Mouse (Mus musculus) natural killer cell, adult 2 months (primary cell): ENCODE results near the gene Maco1.
"Not testable (repeated sequence)": the region's sequence is repeated elsewhere in the genome, so short reads cannot be mapped to it uniquely, and the experiment has no call there.

Source experiments
- DNase-seq, 2 experiments: peaks; one replicate each; pipeline ENCODE4 v3.0.0; 2022; ENCODE audit warnings: low spot score in 2 of 2

Maco1 gene

DNA sequence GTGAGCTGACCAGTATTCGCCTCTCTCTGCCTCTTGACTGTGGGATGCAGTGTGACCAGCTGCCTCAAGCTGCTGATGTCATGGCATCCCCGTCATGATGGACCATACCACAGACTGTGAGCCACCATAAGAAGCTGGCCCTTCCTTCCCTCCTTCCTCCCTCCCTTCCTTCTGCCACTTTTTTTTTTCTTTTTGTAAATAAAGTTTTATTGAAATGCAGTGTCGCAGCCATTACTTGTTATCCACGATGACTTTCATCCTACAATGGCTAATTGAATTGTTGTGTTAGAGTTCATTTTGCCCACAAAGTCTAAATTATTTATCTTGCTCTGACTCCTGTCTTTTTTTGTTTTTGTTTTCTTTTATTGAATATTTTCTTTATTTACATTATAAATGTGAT is 5.3 kb upstream of the Maco1 start:
- DNase-seq, result no peak

DNA sequence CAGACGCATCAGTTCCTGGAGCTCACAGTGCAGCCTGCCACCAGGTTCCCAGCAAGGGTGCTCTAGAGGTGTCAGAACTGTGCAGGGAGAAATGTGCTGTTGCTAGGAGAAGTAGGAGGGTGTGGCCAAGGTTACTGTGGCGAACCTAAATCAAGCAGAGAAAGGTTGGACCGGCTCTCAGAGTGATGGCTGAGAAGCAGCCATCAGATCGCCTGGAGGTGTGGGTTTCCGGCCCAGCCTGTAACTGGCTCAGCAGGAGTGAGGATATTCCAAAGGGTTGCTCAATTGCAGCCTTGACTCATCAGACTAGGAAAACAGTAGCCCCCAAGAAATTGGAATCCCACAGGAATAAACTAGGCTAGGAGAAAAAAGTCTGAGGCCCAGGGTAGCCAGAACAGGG is 3.4 kb upstream of the Maco1 start:
- DNase-seq, result no peak

DNA sequence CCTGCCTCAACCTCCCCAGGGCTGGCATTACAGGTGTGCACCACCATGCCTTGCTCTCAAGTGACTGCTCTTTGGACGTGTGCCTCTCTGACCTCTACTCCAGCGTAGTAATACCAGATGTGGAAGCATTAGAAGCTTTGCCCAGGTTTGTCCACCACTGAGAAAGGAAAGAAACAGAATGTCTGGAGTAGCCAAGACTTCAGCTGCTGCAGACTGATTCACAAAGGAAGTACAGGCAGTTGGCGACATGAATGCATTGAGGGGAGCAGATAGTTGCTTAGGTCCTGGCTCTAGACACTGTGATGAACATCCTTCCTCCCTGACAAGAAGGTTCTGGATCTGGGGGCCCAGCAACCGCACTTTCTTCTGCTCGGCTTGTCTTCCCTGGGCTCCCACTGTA is 2.9 kb upstream of the Maco1 start:
- no peak for DNase-seq

DNA sequence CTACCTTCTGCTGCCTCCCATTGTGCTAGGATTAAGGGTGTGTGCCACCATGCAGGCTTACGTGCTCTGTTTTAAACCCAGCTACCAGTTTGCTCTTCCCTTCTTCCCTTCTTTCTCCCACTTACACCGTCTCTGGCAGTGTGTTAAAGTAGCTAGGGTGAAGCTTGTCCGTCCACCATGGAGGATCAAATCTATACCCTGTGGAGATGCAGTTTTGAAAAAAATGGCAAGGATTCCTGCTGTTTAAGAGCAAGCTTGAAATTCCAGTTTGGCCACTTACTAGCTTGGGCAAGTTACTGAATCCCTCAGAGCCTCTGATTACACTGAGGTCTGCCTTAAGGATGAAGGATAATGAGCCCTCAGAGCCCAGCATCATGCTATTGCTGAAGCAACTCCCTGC is 2.2 kb upstream of the Maco1 start:
- no peak for DNase-seq

DNA sequence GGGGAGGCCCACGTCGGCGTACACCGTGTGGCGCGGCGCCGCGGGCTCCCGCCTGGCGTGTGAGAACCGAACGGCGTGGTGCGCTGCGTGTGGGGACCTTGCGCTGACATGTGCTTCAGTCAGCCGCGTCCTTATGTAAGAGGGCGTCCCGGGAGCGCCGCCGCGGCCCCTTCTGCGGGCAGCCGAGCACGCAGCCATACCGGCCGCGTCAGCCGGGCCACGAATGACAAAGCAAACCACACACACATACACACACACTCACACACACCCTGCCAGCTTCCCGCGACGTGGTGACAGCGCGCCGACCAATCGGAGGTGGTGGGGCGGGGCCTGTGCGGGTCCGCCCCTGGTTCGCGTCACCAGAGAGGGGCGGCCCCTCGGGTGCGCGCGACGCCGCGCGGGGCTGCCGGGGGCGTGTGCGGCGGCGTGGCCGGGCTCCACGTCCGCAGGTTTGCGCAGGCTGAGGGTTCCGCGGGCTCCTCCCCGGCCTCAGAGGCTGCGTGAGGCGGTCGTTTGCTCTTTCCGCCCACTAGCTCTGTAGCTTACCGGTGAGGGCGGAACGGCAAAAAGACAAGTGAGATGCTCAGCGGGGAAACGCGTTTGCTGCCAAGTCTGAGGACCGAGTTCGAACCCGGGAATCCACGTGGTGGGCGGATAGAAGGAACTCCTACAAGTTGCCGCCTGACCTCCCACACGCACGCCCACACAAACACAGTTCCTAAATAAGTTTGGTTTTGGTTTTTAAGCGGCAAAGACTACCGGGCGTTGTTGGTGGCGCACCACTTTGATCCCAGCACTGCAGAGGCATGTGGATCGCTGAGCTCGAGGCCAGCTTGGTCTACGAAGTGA is 716 bp upstream of the Maco1 start:
- DNase-seq, result peak; percentile 92 to 94

DNA sequence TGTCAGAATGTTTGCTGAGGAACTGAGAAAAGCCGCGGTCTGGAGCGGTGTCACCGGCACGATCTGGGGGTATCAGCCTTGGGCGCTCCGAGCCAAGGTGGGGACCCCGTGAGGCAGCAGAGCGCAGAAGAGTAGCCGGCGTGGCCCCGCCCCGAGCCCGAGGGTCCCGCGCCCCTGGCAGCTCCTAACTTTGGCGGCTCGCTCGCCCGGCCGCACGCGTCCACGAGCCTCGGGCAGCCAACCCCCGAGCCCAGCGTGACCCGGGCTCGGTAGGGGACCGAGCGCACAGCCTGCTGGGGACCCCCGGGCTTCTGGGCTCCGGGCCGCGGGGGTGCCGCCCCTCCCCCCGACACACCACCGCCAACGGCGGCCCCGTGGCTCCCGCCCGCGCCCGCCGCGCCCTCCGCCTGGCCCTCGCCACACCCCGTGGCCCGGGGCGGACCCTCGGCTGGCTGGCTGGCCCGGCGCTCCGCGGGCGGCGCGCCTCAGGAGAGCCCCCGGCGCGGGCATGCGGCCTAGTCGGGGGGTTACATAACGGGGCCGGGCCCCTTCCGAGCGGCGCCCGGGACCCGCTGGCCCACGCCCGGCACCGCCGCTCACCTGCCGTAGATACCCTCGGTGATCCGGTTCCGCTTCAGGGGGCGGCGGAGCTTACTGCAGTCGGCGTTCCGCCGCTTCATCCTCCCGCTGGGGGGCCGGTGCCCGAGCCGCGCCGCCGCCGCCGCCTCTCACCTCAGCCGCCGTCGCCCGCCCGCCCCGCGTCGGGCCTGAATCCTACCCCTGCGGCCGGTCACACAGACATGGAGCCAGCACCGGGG is 498 bp downstream of the Maco1 start:
- peak; percentile 13 to 32 for DNase-seq

DNA sequence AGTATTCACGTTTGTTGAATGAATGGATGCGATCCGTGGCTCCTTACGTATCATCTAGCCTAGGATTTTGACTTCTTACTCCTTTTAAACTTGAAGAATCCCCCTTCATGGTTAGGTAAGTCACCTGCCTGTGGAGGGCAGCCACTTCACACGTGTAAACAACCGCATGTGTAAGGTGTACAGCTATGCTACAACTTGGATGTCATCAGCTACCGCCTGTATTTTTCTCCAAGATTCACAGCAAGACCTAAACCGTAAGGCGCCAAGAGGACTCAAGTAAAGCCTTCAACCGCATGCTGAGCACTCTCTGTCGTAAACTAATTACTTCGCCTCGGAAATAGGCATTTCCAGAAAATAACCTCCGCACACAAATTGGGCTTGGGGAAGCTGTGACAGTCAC is 1.3 kb downstream of the Maco1 start:
- peak in 1 of 2 experiments; percentile 10 for DNase-seq

DNA sequence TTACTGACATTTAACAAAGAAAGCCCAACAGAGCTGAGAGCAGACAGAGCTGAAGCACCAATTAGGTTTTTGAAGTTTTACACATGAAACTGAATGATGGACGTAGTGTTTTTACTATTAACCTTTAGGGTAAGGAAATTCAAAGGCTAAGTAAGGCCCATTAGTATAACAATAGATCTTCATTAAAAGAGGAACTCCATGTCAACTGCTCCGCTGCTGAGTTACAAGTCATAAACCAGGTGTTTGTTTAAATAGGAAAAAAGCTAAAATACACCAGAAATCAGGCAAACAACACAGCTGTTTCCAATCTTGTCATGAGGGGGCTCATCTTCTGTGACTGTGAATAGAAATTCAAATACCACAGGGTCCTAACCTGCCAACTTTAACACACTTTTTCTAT is 1.9 kb downstream of the Maco1 start:
- no peak for DNase-seq

DNA sequence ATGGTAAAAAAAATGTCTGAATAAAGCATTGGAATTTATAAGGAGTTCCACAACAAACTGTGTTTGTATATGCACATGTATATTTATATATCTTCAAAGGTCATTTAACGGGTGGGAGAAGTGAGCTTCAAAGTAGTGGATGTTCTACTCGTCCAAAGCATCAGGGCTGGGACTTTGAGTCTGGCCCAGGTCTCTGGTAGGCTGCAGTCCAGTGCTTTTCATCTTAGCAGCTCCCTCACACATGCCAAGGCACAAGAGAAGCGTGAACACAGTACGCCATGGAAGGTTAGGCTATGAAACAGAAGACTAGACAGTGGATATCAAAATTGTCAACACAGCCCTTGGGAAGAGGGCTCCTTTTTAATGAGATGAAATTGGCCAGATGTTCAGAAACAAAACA is 2.6 kb downstream of the Maco1 start:
- DNase-seq, result no peak

DNA sequence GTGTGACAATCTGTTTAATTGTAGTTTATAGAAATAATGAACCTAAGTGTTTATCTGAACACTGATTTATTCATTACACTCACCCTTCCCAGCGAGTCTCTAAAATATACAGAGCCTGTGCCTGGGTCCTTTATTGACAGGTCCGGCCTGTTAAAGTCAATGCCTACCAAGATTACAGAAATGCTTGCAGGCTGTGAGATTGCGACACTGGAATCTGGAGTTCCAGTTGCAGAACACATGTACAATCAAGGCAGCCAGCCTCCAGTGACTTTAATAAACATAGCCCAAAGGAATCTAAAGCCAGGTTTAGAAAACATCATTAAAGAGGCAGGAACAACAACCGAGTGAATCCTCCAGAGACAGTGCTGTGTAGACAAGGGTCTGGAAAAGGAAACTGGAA is 5.6 kb downstream of the Maco1 start:
- no peak for DNase-seq

DNA sequence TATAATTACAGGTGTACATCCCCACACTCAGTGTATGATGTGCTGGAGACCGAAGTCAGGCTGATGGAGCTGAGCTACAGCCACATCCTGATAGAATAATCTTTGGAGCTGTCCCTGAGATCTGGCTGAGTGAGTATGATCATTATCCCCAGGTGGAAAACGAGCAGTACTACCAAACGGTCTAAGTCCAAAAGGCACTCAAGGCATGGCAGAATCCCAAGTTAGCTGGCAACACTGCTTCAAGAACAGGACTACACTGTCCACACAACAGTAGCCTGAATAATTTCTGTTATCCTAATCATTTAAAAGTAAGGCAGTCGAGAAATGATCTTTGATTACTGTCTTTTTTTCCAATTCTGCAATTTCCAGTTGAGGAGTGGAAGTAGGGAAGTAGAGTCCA is 9.6 kb downstream of the Maco1 start:
- DNase-seq, result no peak

DNA sequence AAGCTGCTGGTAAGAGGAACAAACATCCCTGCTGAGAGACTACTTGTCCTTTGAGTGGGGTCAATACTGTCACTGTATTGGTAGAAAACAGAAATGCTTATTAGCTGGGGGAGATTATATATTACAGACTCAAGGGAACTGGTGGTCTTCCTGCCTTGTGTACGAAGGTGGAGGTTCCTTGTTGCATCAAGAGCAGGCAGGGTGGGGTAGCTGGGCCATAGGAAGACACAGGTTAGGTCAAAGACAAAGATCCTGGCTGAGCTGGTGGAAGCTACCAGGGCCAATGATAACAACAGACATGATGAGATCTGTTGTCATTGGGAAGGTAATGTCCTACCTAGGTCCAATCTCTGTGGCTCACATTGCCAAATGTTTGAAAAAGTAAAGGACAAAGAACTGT is 12.9 kb downstream of the Maco1 start:
- no peak for DNase-seq

DNA sequence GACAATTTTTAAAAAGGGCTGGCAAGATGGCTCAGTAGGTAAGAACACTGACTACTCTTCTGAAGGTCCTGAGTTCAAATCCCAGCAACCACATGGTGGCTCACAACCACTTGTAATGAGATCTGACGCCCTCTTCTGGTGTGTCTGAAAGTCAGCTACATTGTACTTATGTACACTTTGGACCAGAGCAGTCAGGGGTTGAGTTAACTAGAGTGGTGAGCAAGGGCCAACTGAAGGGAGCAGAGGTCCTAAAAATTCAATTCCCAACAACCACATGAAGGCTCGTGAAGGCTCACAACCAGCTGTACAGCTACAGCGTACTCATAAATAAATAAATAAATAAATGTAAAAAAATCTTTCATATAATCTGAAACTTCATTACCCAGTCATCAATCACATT is 14.4 kb downstream of the Maco1 start:
- DNase-seq, result not testable (repeated sequence)

DNA sequence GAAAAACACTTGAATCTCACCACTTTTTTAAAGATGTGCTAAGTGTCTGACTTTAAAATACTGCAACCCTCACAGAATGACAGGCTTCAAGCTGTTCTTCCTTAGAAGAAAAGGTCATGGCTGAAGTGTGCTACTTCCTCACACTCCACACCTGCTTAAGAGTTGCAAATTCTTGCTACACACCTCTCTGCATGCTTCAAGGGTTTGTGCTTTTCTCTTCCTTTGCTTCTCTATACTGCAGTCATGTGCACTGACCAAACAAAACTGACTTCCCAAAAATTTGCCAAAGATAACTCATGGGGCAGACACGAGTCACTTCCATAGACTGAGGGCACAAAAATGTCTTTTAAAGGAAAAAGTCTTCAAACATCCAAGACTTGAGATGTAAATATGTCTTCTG is 14.9 kb downstream of the Maco1 start:
- no peak for DNase-seq

DNA sequence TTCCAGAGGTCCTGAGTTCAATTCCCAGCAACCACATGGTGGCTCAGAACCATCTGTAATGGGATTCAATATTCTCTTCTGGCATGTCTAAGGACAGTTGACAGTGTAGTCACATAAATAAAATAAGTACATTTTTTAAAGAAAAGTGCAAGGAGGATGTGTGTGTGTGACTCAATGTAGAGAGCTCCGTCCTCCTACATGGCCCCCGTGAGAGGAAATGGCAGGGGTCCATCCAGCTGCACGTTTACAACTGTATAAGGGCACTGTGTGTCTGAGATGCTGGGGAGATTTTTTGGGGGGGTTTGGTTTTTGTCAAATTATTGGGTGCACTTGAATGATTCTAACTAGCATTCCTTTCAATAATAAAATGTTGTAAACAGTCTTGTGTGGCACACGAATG is 17.7 kb downstream of the Maco1 start:
- no peak for DNase-seq

DNA sequence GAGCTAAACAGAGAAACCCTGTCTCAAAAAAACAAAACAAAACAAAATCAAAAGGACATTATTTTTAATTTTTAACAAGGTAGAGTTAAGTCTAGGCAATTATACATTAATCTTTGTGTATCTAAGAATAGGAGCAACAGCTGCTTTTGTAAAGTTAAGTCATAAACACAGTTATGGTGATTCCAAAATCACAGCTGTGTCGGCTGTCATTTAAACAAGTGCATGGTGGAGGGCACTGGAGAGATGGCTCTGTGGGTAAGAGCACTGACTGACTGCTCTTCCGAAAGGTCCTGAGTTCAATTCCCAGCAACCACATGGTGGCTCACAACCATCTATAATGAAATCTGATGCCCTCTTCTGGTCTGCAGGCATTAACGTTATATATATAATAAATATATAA is 21.2 kb downstream of the Maco1 start:
- DNase-seq, result no peak

DNA sequence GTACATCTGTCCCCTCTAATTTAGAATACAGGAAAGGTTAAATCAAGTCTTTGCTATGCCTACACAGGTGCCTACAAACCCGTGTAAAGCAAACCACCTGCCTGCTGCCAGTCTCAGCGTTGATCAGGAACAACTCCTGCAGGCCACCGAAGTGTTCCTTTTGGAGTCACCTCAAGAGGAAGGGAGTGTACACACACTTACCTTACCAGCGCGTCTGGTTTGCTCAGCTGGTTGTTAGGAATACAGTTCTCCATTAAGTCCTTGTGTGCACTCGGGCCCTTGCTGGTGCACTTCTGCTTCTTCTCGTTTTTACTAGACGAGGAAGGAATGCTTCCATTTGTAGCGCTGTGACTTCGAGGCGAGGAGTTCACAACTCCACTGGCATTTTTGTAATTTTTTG is 25.3 kb downstream of the Maco1 start:
- DNase-seq, result no peak

DNA sequence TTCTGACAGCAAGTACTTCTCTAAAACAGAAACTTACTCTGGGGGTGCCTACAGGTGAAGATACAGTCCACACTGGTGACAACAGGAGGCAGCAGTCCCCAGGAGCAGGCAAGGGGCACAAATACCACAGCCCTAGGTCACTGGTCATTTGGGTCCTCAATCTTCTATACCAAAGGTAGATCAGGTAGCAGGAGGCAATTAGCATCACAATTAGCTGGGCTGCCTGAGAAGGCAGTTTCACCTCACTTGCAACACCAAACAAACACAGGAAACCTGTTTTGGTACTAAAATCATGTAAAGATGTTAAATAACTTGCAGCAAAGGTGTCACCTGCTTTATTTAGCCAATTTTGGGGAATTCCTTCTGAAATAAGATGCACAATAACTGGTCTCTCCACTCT is 26.8 kb downstream of the Maco1 start:
- DNase-seq, result no peak

DNA sequence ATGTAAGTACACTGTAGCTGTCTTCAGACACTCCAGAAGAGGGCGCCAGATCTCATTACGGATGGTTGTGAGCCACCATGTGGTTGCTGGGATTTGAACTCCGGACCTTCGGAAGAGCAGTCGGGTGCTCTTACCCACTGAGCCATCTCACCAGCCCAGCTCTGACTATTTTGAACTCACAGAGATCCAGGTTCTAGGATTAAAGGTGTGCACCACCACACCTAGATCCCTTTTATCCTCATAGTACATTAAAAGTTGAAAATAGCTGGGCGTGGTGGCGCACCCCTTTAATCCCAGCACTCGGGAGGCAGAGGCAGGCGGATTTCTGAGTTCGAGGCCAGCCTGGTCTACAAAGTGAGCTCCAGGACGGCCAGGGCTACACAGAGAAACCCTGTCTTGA is 27.3 kb downstream of the Maco1 start:
- DNase-seq, result not testable (repeated sequence)

DNA sequence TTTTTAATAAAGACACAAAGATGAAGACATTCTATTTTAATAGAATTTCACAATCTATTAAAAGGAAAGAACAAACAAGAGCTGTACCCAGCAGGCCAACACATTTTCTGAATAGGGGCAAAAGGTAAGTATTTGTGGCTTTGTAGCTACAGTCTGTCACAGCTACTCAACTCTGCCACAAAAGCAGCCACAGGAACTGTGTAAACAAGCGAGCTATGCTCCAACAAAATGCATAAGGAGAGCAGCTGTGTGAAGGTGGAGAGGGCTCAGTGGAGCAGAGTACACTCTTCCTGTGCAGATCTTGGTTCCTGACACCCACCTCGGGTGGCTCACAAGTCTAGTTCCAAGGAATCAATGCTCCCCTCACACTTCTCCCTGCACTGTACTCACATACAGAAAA is 29.6 kb downstream of the Maco1 start:
- DNase-seq, result no peak

DNA sequence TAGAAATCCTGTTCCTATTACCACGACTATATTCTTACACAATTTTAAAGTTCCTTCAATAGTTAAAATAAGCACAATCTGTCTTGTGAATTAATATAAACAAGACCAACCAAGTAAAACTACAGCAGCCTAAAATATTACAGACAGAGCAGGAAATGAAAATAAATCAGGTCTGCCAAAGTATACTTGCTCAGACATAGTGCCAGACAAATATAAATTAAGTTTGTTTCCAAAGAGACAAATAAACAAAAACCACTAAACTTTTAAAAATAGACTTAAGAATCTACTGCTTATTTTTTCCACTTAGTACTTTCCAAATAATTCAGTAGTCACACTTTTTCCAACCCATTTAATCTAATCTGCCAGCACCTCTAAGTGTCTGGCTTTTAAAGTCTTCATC is 32.1 kb downstream of the Maco1 start:
- DNase-seq, result no peak

DNA sequence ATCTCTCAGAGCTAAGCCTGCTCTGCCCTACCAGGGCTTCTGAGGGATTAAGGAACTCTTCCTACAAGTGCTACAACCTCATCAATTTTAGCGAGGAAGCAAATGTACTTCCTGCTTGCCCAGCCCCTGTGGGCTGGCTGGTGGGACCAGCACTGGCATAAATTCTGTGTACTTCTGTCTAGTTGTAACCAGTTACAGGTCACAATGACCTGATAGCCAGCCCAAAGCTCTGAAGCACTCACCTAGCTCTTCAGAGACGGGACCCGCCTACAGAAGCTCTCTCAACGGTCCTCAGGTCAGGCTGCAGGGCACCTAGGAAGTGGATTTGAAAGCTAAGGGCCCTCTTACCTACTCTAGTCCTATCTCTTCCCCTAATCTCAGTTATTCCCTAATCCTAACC is 35.4 kb downstream of the Maco1 start:
- no peak for DNase-seq

DNA sequence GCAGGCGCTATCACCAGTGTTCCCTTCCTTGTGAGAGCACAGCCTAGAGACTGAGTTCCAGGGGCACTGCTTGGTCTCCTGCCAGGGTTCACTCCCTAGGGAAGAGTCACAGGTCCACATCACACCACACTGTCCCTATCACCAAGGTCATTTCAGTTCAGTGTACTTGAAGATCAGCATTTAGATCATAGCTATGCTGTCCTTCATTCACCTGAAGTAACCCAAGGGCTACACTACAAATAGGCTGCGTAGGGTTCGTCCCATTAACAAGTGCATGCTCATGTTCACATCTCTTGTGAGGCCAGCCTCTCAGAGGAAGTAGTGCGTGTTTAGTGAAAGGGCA is 38.9 kb downstream of the Maco1 start:
- DNase-seq, result no peak
